Mouse (Mus musculus): ENCODE data around the gene Olfr798.

The Olfr798 gene

GRCm38 (mm10) chr10:129627834-129628233 is at the start of gene Olfr798:
Gene Olfr798, minus strand, starts transcription at chr10:129627934.
- no peak for DNase-seq (ENCODE audit: low spot score in 2 of 2)

- no peak for DNase-seq (ENCODE audit: low spot score in 2 of 2)
These were observed 46.0 kb upstream of the Olfr798 start, which contains the start of gene Olfr801 for GRCm38 (mm10) chr10:129673765-129674164. Gene Olfr801, minus strand, starts transcription at chr10:129673865.

- no peak for DNase-seq (ENCODE audit: low spot score in 2 of 2)
These were observed 29.7 kb upstream of the Olfr798 start, which contains the start of gene Olfr800 for GRCm38 (mm10) chr10:129657394-129657793. Gene Olfr800, plus strand, starts transcription at chr10:129657694.

- DNase-seq (ENCODE audit: low spot score in 2 of 2) = no peak
These were observed 24.0 kb upstream of the Olfr798 start for GRCm38 (mm10) chr10:129651763-129652162.

GRCm38 (mm10) chr10:129637184-129637583 is 9.4 kb upstream of the Olfr798 start, which contains the start of gene Olfr799:
Gene Olfr799, plus strand, starts transcription at chr10:129637484.
- DNase-seq (ENCODE audit: low spot score in 2 of 2) = no peak

GRCm38 (mm10) chr10:129623251-129623650 is 4.5 kb downstream of the Olfr798 start:
- no peak for DNase-seq (ENCODE audit: low spot score in 2 of 2)

GRCm38 (mm10) chr10:129621724-129622123 is 6.0 kb downstream of the Olfr798 start:
- no peak for DNase-seq (ENCODE audit: low spot score in 2 of 2)

- DNase-seq (ENCODE audit: low spot score in 2 of 2) = no peak
These were observed 15.3 kb downstream of the Olfr798 start, which contains the start of gene Olfr796 for GRCm38 (mm10) chr10:129612470-129612869. Gene Olfr796, minus strand, starts transcription at chr10:129612570.

- no peak for DNase-seq (ENCODE audit: low spot score in 2 of 2)
These were observed 50.7 kb downstream of the Olfr798 start for GRCm38 (mm10) chr10:129577066-129577465.

Data from left cerebral cortex, adult 9 months (tissue).